Mouse (Mus musculus) lung, adult 2 months (tissue): ENCODE measurements around the gene Cav2.

Experiments
- CTCF ChIP-seq: fragments of 200-500 bp; IDR thresholded peaks from 2 replicates; pipeline ENCODE4 v1.5.1; 2011; ENCODE audit warnings: mild to moderate bottlenecking, low read length, control low read depth; ENCODE audit not compliant: insufficient read depth
- POLR2A ChIP-seq: fragments of 200-500 bp; IDR thresholded peaks from 2 replicates; pipeline ENCODE4 v1.6.1; 2011; ENCODE audit warnings: low read depth, mild to moderate bottlenecking, control low read depth, low read length, borderline replicate concordance; ENCODE audit errors: extremely low read depth

DNA sequence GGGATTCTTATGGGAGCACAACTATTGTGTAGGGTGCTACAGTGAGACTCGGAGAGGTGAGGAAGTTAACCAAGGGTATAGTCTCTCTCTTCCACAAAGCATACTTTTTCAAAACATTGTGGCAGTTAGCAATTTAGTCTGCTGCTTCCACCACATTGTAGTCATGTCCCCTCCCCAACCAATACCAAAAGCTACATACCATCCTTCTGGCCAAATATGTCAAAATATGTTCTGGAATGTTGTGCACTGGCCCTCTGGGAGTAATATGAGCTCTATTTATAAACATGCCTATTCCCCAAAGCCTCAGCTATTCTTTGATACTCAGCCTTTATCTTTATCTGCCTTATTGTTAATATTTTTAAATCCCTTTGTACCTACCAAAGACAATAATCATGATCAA lies 40.0 kb upstream of the Cav2 start:
- no peak for TF ChIP-seq CTCF
- TF ChIP-seq POLR2A, result no peak
